Mouse (Mus musculus): Measurements from ENCODE around the gene Lrig3. TPM values are rescaled to one million over a fixed set of nuclear protein-coding genes. Genes with fewer than 3 reads are reported as not detected.
A peak's percentile ranks its signal among the peaks of the same experiment; 100 is the strongest.

Gene Lrig3
- total RNA-seq, 1 experiment = 33.5 TPM

GRCm38 (mm10) chr10:125985795-125986194, 19.8 kb downstream of the Lrig3 start:
- H3K9ac ChIP-seq (ENCODE audit: insufficient read depth, low read depth, low read length, poor library complexity, severe bottlenecking) = no peak overlapping the region
- no peak for DNase-seq (ENCODE audit: low read depth, low spot score)
- peaks cover 0 to 11% of the 10 kb centered on the region in 2 experiments; a peak in 1 of 4 replicates for H3K4me1 ChIP-seq (ENCODE audit: control insufficient read depth in 2 of 2, insufficient read depth in 2 of 2, low read length in 2 of 2, poor library complexity in 1 of 2)
- H3K36me3 ChIP-seq (ENCODE audit: control insufficient read depth, insufficient read depth, low read length, poor library complexity, severe bottlenecking) = peaks cover 14% of the 10 kb centered on the region; the same call in 1 of the 2 replicates
- in situ Hi-C loops (cut with MboI; ENCODE audit: low sequenced_read_pairs in 2 of 2, unreplicated experiment in 2 of 2) = no loop called here
- H3K4me3 ChIP-seq (ENCODE audit: insufficient read depth in 1 of 2, low read depth in 1 of 2, low read length in 2 of 2, poor library complexity in 1 of 2, severe bottlenecking in 1 of 2) = no peak overlapping the region
- no peak overlapping the region for H3K27ac ChIP-seq (ENCODE audit: insufficient read depth, low read depth, low read length, poor library complexity, severe bottlenecking)
- TF ChIP-seq CHD2 (IDR thresholded peaks at IDR 0.05; ENCODE audit: low read depth, low read length) = no peak
- no peak for TF ChIP-seq HCFC1 (IDR thresholded peaks at IDR 0.05; ENCODE audit: borderline replicate concordance, insufficient read depth, low read length)
- TF ChIP-seq ZNF384 (IDR thresholded peaks at IDR 0.05; ENCODE audit: low read depth, low read length) = peak; percentile 70; the same call in 1 of the 2 replicates
- no peak for TF ChIP-seq ZC3H11A (IDR thresholded peaks at IDR 0.05; ENCODE audit: borderline replicate concordance, low read depth, low read length)
- H3K9me3 ChIP-seq (ENCODE audit: control insufficient read depth, insufficient read depth, low read depth, low read length) = no peaks in the 10 kb centered on the region

DNA sequence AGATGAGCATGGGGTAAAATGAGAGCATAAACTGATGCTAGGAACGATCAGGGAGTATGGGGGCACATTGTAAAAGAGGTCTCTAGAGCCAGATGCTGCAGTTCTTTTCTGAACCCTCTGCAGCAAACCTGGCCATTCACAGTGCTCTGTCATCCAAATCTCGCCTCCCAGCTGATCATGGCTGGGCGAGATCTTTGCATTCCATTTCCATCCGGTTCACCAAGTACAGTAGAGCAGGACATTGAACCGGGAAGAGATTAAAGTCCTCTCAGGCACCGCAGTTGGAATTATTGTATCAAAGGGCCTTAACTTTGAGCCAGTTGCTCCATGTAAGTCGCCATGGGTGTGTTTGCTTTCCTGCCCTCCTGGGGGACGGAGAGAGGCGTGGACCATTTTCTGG, 20.5 kb downstream of the Lrig3 start:
- Histone ChIP-seq H3K9ac (ENCODE audit: insufficient read depth, low read depth, low read length, poor library complexity, severe bottlenecking) (no peak overlapping the region), H3K9me3 (ENCODE audit: control insufficient read depth, insufficient read depth, low read depth, low read length) (no peaks in the 10 kb centered on the region), H3K4me1 (ENCODE audit: control insufficient read depth in 2 of 2, insufficient read depth in 2 of 2, low read length in 2 of 2, poor library complexity in 1 of 2) (peaks cover 0 to 11% of the 10 kb centered on the region in 2 experiments; a peak in 1 of 4 replicates), H3K4me3 (ENCODE audit: insufficient read depth in 1 of 2, low read depth in 1 of 2, low read length in 2 of 2, poor library complexity in 1 of 2, severe bottlenecking in 1 of 2) (no peak overlapping the region), H3K27ac (ENCODE audit: insufficient read depth, low read depth, low read length, poor library complexity, severe bottlenecking) (no peak overlapping the region), H3K36me3 (ENCODE audit: control insufficient read depth, insufficient read depth, low read length, poor library complexity, severe bottlenecking) (peaks cover 14% of the 10 kb centered on the region; the same call in 1 of the 2 replicates)
- TF ChIP-seq HCFC1 (IDR thresholded peaks at IDR 0.05; ENCODE audit: borderline replicate concordance, insufficient read depth, low read length) (no peak), ZC3H11A (IDR thresholded peaks at IDR 0.05; ENCODE audit: borderline replicate concordance, low read depth, low read length) (no peak), ZNF384 (IDR thresholded peaks at IDR 0.05; ENCODE audit: low read depth, low read length) (no peak), MAFK (IDR thresholded peaks at IDR 0.05; ENCODE audit: insufficient read depth, low read depth, low read length) (no peak), CHD2 (IDR thresholded peaks at IDR 0.05; ENCODE audit: low read depth, low read length) (no peak)
- in situ Hi-C loops (cut with MboI; ENCODE audit: low sequenced_read_pairs in 2 of 2, unreplicated experiment in 2 of 2) = no loop called here
- no peak for DNase-seq (ENCODE audit: low read depth, low spot score)

GRCm38 (mm10) chr10:125987307-125987706, 21.3 kb downstream of the Lrig3 start:
- in situ Hi-C loops (cut with MboI; ENCODE audit: low sequenced_read_pairs in 2 of 2, unreplicated experiment in 2 of 2) = no loop called here
- no peak for DNase-seq (ENCODE audit: low read depth, low spot score)
- H3K36me3 ChIP-seq (ENCODE audit: control insufficient read depth, insufficient read depth, low read length, poor library complexity, severe bottlenecking) = peaks cover 13% of the 10 kb centered on the region; the same call in 1 of the 2 replicates
- H3K9me3 ChIP-seq (ENCODE audit: control insufficient read depth, insufficient read depth, low read depth, low read length) = no peaks in the 10 kb centered on the region
- TF ChIP-seq ZNF384 (IDR thresholded peaks at IDR 0.05; ENCODE audit: low read depth, low read length) (no peak), CHD2 (IDR thresholded peaks at IDR 0.05; ENCODE audit: low read depth, low read length) (no peak), MAFK (IDR thresholded peaks at IDR 0.05; ENCODE audit: insufficient read depth, low read depth, low read length) (no peak), ZC3H11A (IDR thresholded peaks at IDR 0.05; ENCODE audit: borderline replicate concordance, low read depth, low read length) (no peak), HCFC1 (IDR thresholded peaks at IDR 0.05; ENCODE audit: borderline replicate concordance, insufficient read depth, low read length) (no peak)
- no peak overlapping the region for H3K27ac ChIP-seq (ENCODE audit: insufficient read depth, low read depth, low read length, poor library complexity, severe bottlenecking)
- H3K9ac ChIP-seq (ENCODE audit: insufficient read depth, low read depth, low read length, poor library complexity, severe bottlenecking) = no peak overlapping the region
- no peak overlapping the region for H3K4me3 ChIP-seq (ENCODE audit: insufficient read depth in 1 of 2, low read depth in 1 of 2, low read length in 2 of 2, poor library complexity in 1 of 2, severe bottlenecking in 1 of 2)
- peaks cover 0 to 11% of the 10 kb centered on the region in 2 experiments; a peak in 1 of 4 replicates for H3K4me1 ChIP-seq (ENCODE audit: control insufficient read depth in 2 of 2, insufficient read depth in 2 of 2, low read length in 2 of 2, poor library complexity in 1 of 2)

GRCm38 (mm10) chr10:125988037-125988436, 22.1 kb downstream of the Lrig3 start:
- no peak for DNase-seq (ENCODE audit: low read depth, low spot score)
- in situ Hi-C loops (cut with MboI; ENCODE audit: low sequenced_read_pairs in 2 of 2, unreplicated experiment in 2 of 2) = no loop called here
- Histone ChIP-seq H3K4me1 (ENCODE audit: control insufficient read depth in 2 of 2, insufficient read depth in 2 of 2, low read length in 2 of 2, poor library complexity in 1 of 2) (peaks cover 0 to 11% of the 10 kb centered on the region in 2 experiments; a peak in 1 of 4 replicates), H3K27ac (ENCODE audit: insufficient read depth, low read depth, low read length, poor library complexity, severe bottlenecking) (no peak overlapping the region), H3K4me3 (ENCODE audit: insufficient read depth in 1 of 2, low read depth in 1 of 2, low read length in 2 of 2, poor library complexity in 1 of 2, severe bottlenecking in 1 of 2) (no peak overlapping the region), H3K36me3 (ENCODE audit: control insufficient read depth, insufficient read depth, low read length, poor library complexity, severe bottlenecking) (peaks cover 13% of the 10 kb centered on the region; the same call in 1 of the 2 replicates), H3K9me3 (ENCODE audit: control insufficient read depth, insufficient read depth, low read depth, low read length) (no peaks in the 10 kb centered on the region), H3K9ac (ENCODE audit: insufficient read depth, low read depth, low read length, poor library complexity, severe bottlenecking) (no peak overlapping the region)
- TF ChIP-seq HCFC1 (IDR thresholded peaks at IDR 0.05; ENCODE audit: borderline replicate concordance, insufficient read depth, low read length) = no peak
- TF ChIP-seq ZC3H11A (IDR thresholded peaks at IDR 0.05; ENCODE audit: borderline replicate concordance, low read depth, low read length) = no peak
- no peak for TF ChIP-seq MAFK (IDR thresholded peaks at IDR 0.05; ENCODE audit: insufficient read depth, low read depth, low read length)
- TF ChIP-seq ZNF384 (IDR thresholded peaks at IDR 0.05; ENCODE audit: low read depth, low read length) = no peak
- no peak for TF ChIP-seq CHD2 (IDR thresholded peaks at IDR 0.05; ENCODE audit: low read depth, low read length)
